In genomic region chr12:36313916-36314315, GRCm38 (mm10) we compare ENCODE assay signal across 9 mouse cellular contexts. TPM values are rescaled to one million over a fixed set of nuclear protein-coding genes. Genes with fewer than 3 reads are reported as not detected.
DNase-seq lines count a peak whose midpoint lies in the region; ATAC-seq and TF ChIP-seq lines count a peak whose summit lies in the region.
"Had no signal": no experiment of that assay in that cellular context is flagged by ENCODE, and none has a peak within 500 bp of the region (broad histone marks: within the 10 kb centered on the region; RNA-seq: fewer than 3 reads in every experiment).

Gene Sostdc1, plus strand, starts transcription at chr12:36314139.

- H3K4me3 ChIP-seq in lung, embryonic 16.5 days (ENCODE audit: low read length): peak within 1 kb of the TSS; percentile 15; the same call in 1 of the 2 replicates
- H3K4me3 ChIP-seq in lung, adult 2 months (replicated peaks; ENCODE audit: extremely low read depth, low read depth, low read length): no peak within 1 kb of the TSS
- peak within 1 kb of the TSS; percentile 15 for H3K4me3 ChIP-seq in stomach, embryonic 15.5 days (replicated peaks)

- peak; percentile 70 for ATAC-seq in lung, embryonic 16.5 days (ENCODE audit: low read depth)
- no peak for ATAC-seq in stomach, embryonic 15.5 days (ENCODE audit: insufficient read depth, low FRiP score, low read depth)
- ATAC-seq: Patski had no signal

- no peak within 1 kb of the TSS for H3K9ac ChIP-seq in lung, embryonic 16.5 days (ENCODE audit: low read length)
- H3K9ac ChIP-seq in stomach, embryonic 15.5 days: no peak within 1 kb of the TSS

- 8% methylated on average over 7 of the region's 7 CpGs for WGBS in lung, embryonic 16.5 days
- whole genome bisulfite sequencing in lung, adult 2 months: 16% methylated on average over 7 of the region's 7 CpGs
- WGBS in stomach, embryonic 15.5 days: 16% methylated on average over 7 of the region's 7 CpGs

- TF ChIP-seq POLR2A in lung, adult 2 months (IDR thresholded peaks at IDR 0.05; ENCODE audit: borderline replicate concordance, extremely low read depth, low read depth, low read length): no peak

- no peak for TF ChIP-seq CTCF in lung, adult 2 months (IDR thresholded peaks at IDR 0.05; ENCODE audit: insufficient read depth, low read length)

- H3K36me3 ChIP-seq in lung, embryonic 16.5 days (ENCODE audit: control insufficient read depth, insufficient read depth, low read length): no peaks in the 10 kb centered on the region
- H3K36me3 ChIP-seq in stomach, embryonic 15.5 days: no peaks in the 10 kb centered on the region

- no peak within 1 kb of the TSS for H3K27ac ChIP-seq in lung, embryonic 16.5 days (ENCODE audit: low read length)
- H3K27ac ChIP-seq in stomach, embryonic 15.5 days: peak within 1 kb of the TSS; percentile 13; the same call in 1 of the 2 replicates

- no peaks in the 10 kb centered on the region for H3K27me3 ChIP-seq in lung, embryonic 16.5 days (ENCODE audit: control insufficient read depth, insufficient read depth, low read depth, low read length)
- no peaks in the 10 kb centered on the region for H3K27me3 ChIP-seq in stomach, embryonic 15.5 days (replicated peaks)
- H3K27me3 ChIP-seq: Patski had no signal

- peak within 1 kb of the TSS; percentile 43 for H3K4me2 ChIP-seq in lung, embryonic 16.5 days (ENCODE audit: low read depth, low read length)
- peak within 1 kb of the TSS; percentile 41 for H3K4me2 ChIP-seq in stomach, embryonic 15.5 days

- no peak for DNase-seq in lung, adult 2 months
- peak; percentile 52 for DNase-seq in forelimb bud, embryonic 11.5 days (ENCODE audit: low read depth, low spot score)
- peak; percentile 57 to 60 for DNase-seq in kidney, postnatal 36 days
- no peak for DNase-seq in adrenal gland, postnatal 14 days
- no peak for DNase-seq in adrenal gland, adult 18-20 months (ENCODE audit: low spot score in 2 of 2)
- no peak for DNase-seq in lung, postnatal 36 days

- no peaks in the 10 kb centered on the region for H3K9me3 ChIP-seq in lung, embryonic 16.5 days (ENCODE audit: control insufficient read depth, low read length)
- H3K9me3 ChIP-seq in stomach, embryonic 15.5 days: no peaks in the 10 kb centered on the region

- H3K4me1 ChIP-seq in lung, embryonic 16.5 days (replicated peaks; ENCODE audit: control insufficient read depth, insufficient read depth, low read length): peaks cover 5% of the 10 kb centered on the region; the same call in 1 of the 2 replicates
- H3K4me1 ChIP-seq in lung, adult 2 months (ENCODE audit: control insufficient read depth, insufficient read depth, low read length): no peaks in the 10 kb centered on the region
- H3K4me1 ChIP-seq in stomach, embryonic 15.5 days: no peaks in the 10 kb centered on the region

RNA-seq across cellular contexts. Expression of gene Sostdc1, which starts in this region (rescaled TPM):
- polyA plus RNA-seq in lung, embryonic 16.5 days (2015; fragmentation: Nextera tagmentation; extraction: Ambion mirVana): 2.3 and 3.7 TPM in 2 replicates
- 0.06 and 0.71 TPM in 2 replicates for polyA plus RNA-seq in lung, adult 2 months (2012; rRNA removed)
- 9.2 and 9.5 TPM in 2 replicates for polyA plus RNA-seq in stomach, embryonic 15.5 days (2015; fragmentation: Nextera tagmentation; extraction: Ambion mirVana)
- 1.9 and 2.2 TPM in 2 replicates for total RNA-seq in adrenal gland, postnatal 14 days (2021)
- total RNA-seq in adrenal gland, adult 18-20 months (2021): under 1 TPM; 0.23 to 0.54 TPM

Comparison
In these comparisons a context has a peak if more than half of its experiments do, and no peak if none do; other contexts are left out.
1. DNase-seq: peak in forelimb bud, embryonic 11.5 days (single experiment) and kidney, postnatal 36 days (2 of 2); none in lung, adult 2 months (single experiment), adrenal gland, postnatal 14 days (single experiment), adrenal gland, adult 18-20 months (0 of 2) and lung, postnatal 36 days (single experiment).